Comparison of ENCODE assay signal across 30 mouse cellular contexts in the genomic region with DNA sequence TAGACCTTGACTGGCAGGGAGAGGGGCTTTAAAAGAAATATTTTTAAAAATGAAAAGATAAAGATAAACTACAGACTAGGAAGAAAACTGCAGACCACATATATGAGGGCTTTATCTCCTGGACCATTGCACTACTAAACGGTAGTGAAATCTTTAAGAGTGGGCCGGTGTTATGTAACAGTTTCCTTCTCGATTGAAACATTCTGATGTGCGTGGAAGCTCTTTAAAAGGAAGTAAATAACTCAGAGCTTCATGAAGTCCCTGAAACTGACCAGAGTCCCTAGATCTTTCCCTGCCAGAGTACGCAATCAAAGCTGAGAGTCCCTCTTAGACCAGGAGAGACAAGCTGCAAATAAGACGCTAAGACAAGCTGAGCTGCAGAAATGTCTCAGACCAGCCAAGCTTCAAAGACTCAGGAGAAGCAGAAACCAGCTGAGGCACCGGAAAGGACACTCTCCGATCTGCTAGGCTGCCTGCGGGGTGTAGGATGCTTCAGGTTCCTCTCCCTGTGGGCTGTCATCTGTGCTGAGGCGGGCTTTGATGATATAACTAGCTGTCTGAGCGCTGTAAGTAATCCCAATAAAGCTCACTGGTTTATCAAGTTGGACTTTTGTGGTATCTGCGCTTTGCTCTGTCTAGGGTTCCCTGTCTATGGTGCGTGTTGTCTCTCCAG. TPM values are rescaled to one million over a fixed set of nuclear protein-coding genes. Genes with fewer than 3 reads are reported as not detected.
A peak's percentile ranks its signal among the peaks of the same experiment; 100 is the strongest.
DNase-seq lines count a peak whose midpoint lies in the region; ATAC-seq and TF ChIP-seq lines count a peak whose summit lies in the region.
"Had no signal": no experiment of that assay in that cellular context is flagged by ENCODE, and none has a peak within 500 bp of the region (broad histone marks: within the 10 kb centered on the region; RNA-seq: fewer than 3 reads in every experiment).

No protein-coding gene starts in this region.

- peaks cover 4% of the 10 kb centered on the region; the same call in 1 of the 2 replicates for H3K4me1 ChIP-seq in heart, embryonic 16.5 days (ENCODE audit: control insufficient read depth, insufficient read depth, low read length)
- peaks cover 2 to 6% of the 10 kb centered on the region in 2 experiments; a peak in 2 of 4 replicates for H3K4me1 ChIP-seq in MEL (ENCODE audit: control insufficient read depth in 1 of 2, insufficient read depth in 2 of 2, low read length in 2 of 2)
- H3K4me1 ChIP-seq in hindbrain, embryonic 13.5 days (replicated peaks), result peaks cover 7% of the 10 kb centered on the region; the same call in 1 of the 2 replicates
- H3K4me1 ChIP-seq: intestine, embryonic 15.5 days had no signal

- peaks cover 9% of the 10 kb centered on the region; the same call in 1 of the 2 replicates for H3K36me3 ChIP-seq in heart, embryonic 16.5 days (ENCODE audit: control insufficient read depth, insufficient read depth)
- no peaks in the 10 kb centered on the region; a peak in 1 of 4 replicates for H3K36me3 ChIP-seq in MEL (ENCODE audit: control insufficient read depth in 1 of 2, insufficient read depth in 2 of 2, low read length in 2 of 2)
- no peaks in the 10 kb centered on the region for H3K36me3 ChIP-seq in hindbrain, embryonic 13.5 days
- H3K36me3 ChIP-seq: G1E; heart, embryonic 12.5 days; heart, embryonic 15.5 days; hindbrain, embryonic 12.5 days; intestine, embryonic 15.5 days had no signal

- H3K9me3 ChIP-seq in heart, embryonic 16.5 days (replicated peaks; ENCODE audit: control insufficient read depth, low read length), result no peaks in the 10 kb centered on the region; the same call in 1 of the 2 replicates
- H3K9me3 ChIP-seq in MEL (replicated peaks; ENCODE audit: insufficient read depth, low read length), result no peaks in the 10 kb centered on the region
- no peaks in the 10 kb centered on the region for H3K9me3 ChIP-seq in hindbrain, embryonic 13.5 days
- H3K9me3 ChIP-seq: heart, embryonic 12.5 days; heart, embryonic 15.5 days; hindbrain, embryonic 12.5 days; intestine, embryonic 15.5 days had no signal

- no peaks in the 10 kb centered on the region for H3K27me3 ChIP-seq in heart, embryonic 16.5 days (ENCODE audit: control insufficient read depth, insufficient read depth, low read length)
- no peaks in the 10 kb centered on the region for H3K27me3 ChIP-seq in MEL (ENCODE audit: control insufficient read depth in 1 of 2, insufficient read depth in 2 of 2, low read length in 2 of 2)
- no peaks in the 10 kb centered on the region for H3K27me3 ChIP-seq in hindbrain, embryonic 13.5 days
- H3K27me3 ChIP-seq: heart, embryonic 12.5 days; heart, embryonic 15.5 days; hindbrain, embryonic 12.5 days; intestine, embryonic 15.5 days had no signal

- no peaks in the 10 kb centered on the region for H3K79me2 ChIP-seq in MEL (ENCODE audit: control insufficient read depth, insufficient read depth, low read length, poor library complexity)

- TF ChIP-seq POLR2A in MEL (IDR thresholded peaks at IDR 0.05; ENCODE audit: control insufficient read depth in 1 of 2, insufficient read depth in 1 of 2, low read depth in 1 of 2, low read length in 2 of 2, poor library complexity in 1 of 2), result no peak

- no peak overlapping the region for H3K4me3 ChIP-seq in heart, embryonic 16.5 days (ENCODE audit: low read length)
- H3K4me3 ChIP-seq in MEL (ENCODE audit: control insufficient read depth in 1 of 2, insufficient read depth in 1 of 2, low read depth in 2 of 2, low read length in 2 of 2), result no peak overlapping the region
- no peak overlapping the region for H3K4me3 ChIP-seq in hindbrain, embryonic 13.5 days
- H3K4me3 ChIP-seq: heart, embryonic 12.5 days; heart, embryonic 15.5 days; hindbrain, embryonic 12.5 days; intestine, embryonic 15.5 days had no signal

- no peak for TF ChIP-seq CTCF in MEL (IDR thresholded peaks at IDR 0.05 in 2 of 3, conservative IDR thresholded peaks at IDR 0.05 in 1 of 3; ENCODE audit: control insufficient read depth in 1 of 3, insufficient read depth in 1 of 3, low read depth in 2 of 3, low read length in 3 of 3, poor library complexity in 1 of 3, severe bottlenecking in 1 of 3)

- no peak for ATAC-seq in heart, embryonic 16.5 days (replicated peaks; ENCODE audit: extremely low read depth, insufficient read depth, low FRiP score)
- peak; percentile 89 for ATAC-seq in megakaryocyte, adult 5-6 weeks (ENCODE audit: poor library complexity, severe bottlenecking)
- ATAC-seq in hindbrain, embryonic 13.5 days (ENCODE audit: low FRiP score), result no peak
- ATAC-seq: forebrain, embryonic 14.5 days; forebrain, postnatal 0 days; hindbrain, embryonic 16.5 days; intestine, embryonic 15.5 days had no signal

- TF ChIP-seq EP300 in MEL (IDR thresholded peaks at IDR 0.05; ENCODE audit: low read depth in 1 of 2, low read length in 2 of 2), result 0 out of 4 replicates have a peak, but pooled peaks have one; percentile 16 to 21

- TF ChIP-seq RAD21 in MEL (IDR thresholded peaks at IDR 0.05; ENCODE audit: low read depth, low read length), result no peak

- 63% methylated on average over 13 of the region's 13 CpGs for WGBS in heart, embryonic 16.5 days
- 82% methylated on average over 13 of the region's 13 CpGs for WGBS in hindbrain, embryonic 13.5 days

- no peak overlapping the region for H3K27ac ChIP-seq in heart, embryonic 16.5 days (ENCODE audit: low read length)
- no peak overlapping the region for H3K27ac ChIP-seq in MEL (ENCODE audit: control insufficient read depth, low read depth, low read length)
- no peak overlapping the region for H3K27ac ChIP-seq in hindbrain, embryonic 13.5 days
- H3K27ac ChIP-seq: heart, embryonic 15.5 days; hindbrain, embryonic 12.5 days; intestine, embryonic 15.5 days had no signal

- no peak for DNase-seq in heart, adult 18-20 months
- no peak for DNase-seq in MEL (ENCODE audit: low read depth, low spot score)
- DNase-seq in brain, adult 2 months (ENCODE audit: low read depth, low spot score), result peak; percentile 31
- DNase-seq in adrenal gland, postnatal 4 days (ENCODE audit: low spot score in 2 of 2), result no peak
- DNase-seq in testis, postnatal 10 days (ENCODE audit: low spot score), result no peak
- DNase-seq: adrenal gland, adult 2 months; adrenal gland, postnatal 14 days; B cell, adult 2 months; cerebellum, adult 11 months; cerebellum, adult 2 months; cerebellum, adult 9-11 months; cerebellum, postnatal 25 days; embryo, embryonic 11 days; forebrain, postnatal 0 days; gastrocnemius, postnatal 10 days; gastrocnemius, postnatal 36 days; heart, adult 11 months; heart, postnatal 14 days; kidney, adult 11 months had no signal

- peak overlapping the region; percentile 25; the same call in 1 of the 2 replicates for H3K9ac ChIP-seq in heart, embryonic 16.5 days (ENCODE audit: low read length)
- no peak overlapping the region for H3K9ac ChIP-seq in MEL (ENCODE audit: control insufficient read depth, low read depth, low read length, poor library complexity, severe bottlenecking)
- no peak overlapping the region for H3K9ac ChIP-seq in hindbrain, embryonic 13.5 days
- H3K9ac ChIP-seq: forebrain, postnatal 0 days; heart, embryonic 12.5 days; heart, embryonic 15.5 days; hindbrain, embryonic 12.5 days; intestine, embryonic 15.5 days had no signal

- no peak overlapping the region for H3K4me2 ChIP-seq in heart, embryonic 16.5 days (ENCODE audit: low read depth, low read length)
- H3K4me2 ChIP-seq in hindbrain, embryonic 13.5 days, result no peak overlapping the region
- H3K4me2 ChIP-seq: heart, embryonic 12.5 days; heart, embryonic 15.5 days; hindbrain, embryonic 12.5 days; intestine, embryonic 15.5 days had no signal

RNA-seq across cellular contexts. Expression of a gene that starts 5.6 kb away (rescaled TPM):
- polyA plus RNA-seq in heart, embryonic 16.5 days (2015; fragmentation: Nextera tagmentation; extraction: Ambion mirVana), result 16.3 and 16.8 TPM in 2 replicates
- total RNA-seq in heart, adult 18-20 months (2021), result 100 to 1,000 TPM; 265 to 319 TPM
- total RNA-seq in MEL (2012; rRNA removed), result 0.10 and 0.19 TPM in 2 replicates
- polyA plus RNA-seq in MEL (2012; ENCODE audit: insufficient read depth in 1 of 2, insufficient read length in 2 of 2, low read depth in 1 of 2, low replicate concordance in 2 of 2, missing spikeins in 1 of 2), result 1 to 10 TPM in 1 of 2 experiments, not detected in 1; 1.8 TPM
- 0.11 TPM in 1 of 2 replicates, not detected in the other for total RNA-seq in megakaryocyte, adult 5-6 weeks (2015)
- not detected in 2 replicates for total RNA-seq in megakaryocyte, adult 5-6 weeks (2017)
- total RNA-seq in adrenal gland, postnatal 4 days (2021), result 1 to 10 TPM; 4.1 to 4.7 TPM
- 2.5 and 2.7 TPM in 2 replicates for polyA plus RNA-seq in hindbrain, embryonic 13.5 days (2015; fragmentation: Nextera tagmentation; extraction: Ambion mirVana)
- total RNA-seq: hematopoietic stem cell, adult 5-6 weeks had no signal
- polyA plus RNA-seq: G1E had no signal

RNA-seq across cellular contexts. Expression of a gene that starts 7.0 kb away (rescaled TPM):
- polyA plus RNA-seq in heart, embryonic 16.5 days (2015; fragmentation: Nextera tagmentation; extraction: Ambion mirVana), result 4.2 and 5.6 TPM in 2 replicates
- 10 to 100 TPM in 1 of 2 experiments, 1 to 10 TPM in 1; 9.5 to 11.6 TPM for total RNA-seq in heart, adult 18-20 months (2021)
- total RNA-seq in MEL (2012; rRNA removed), result 1.9 and 3.2 TPM in 2 replicates
- 1 to 10 TPM in 1 of 2 experiments, not detected in 1; 3.8 TPM for polyA plus RNA-seq in MEL (2012; ENCODE audit: insufficient read depth in 1 of 2, insufficient read length in 2 of 2, low read depth in 1 of 2, low replicate concordance in 2 of 2, missing spikeins in 1 of 2)
- 0.11 and 0.42 TPM in 2 replicates for total RNA-seq in megakaryocyte, adult 5-6 weeks (2015)
- total RNA-seq in megakaryocyte, adult 5-6 weeks (2017), result 0.49 and 0.66 TPM in 2 replicates
- total RNA-seq in adrenal gland, postnatal 4 days (2021), result 1 to 10 TPM; 3.7 to 4.8 TPM
- polyA plus RNA-seq in hindbrain, embryonic 13.5 days (2015; fragmentation: Nextera tagmentation; extraction: Ambion mirVana), result 4.9 and 6.8 TPM in 2 replicates
- polyA plus RNA-seq: G1E had no signal

RNA-seq across cellular contexts. Expression of a gene that starts 9.5 kb away (rescaled TPM):
- 5.0 and 9.1 TPM in 2 replicates for polyA plus RNA-seq in heart, embryonic 16.5 days (2015; fragmentation: Nextera tagmentation; extraction: Ambion mirVana)
- 1 to 10 TPM; 2.3 to 3.1 TPM for total RNA-seq in heart, adult 18-20 months (2021)
- total RNA-seq in MEL (2012; rRNA removed), result 3.8 and 5.4 TPM in 2 replicates
- polyA plus RNA-seq in MEL (2012; ENCODE audit: insufficient read depth in 1 of 2, insufficient read length in 2 of 2, low read depth in 1 of 2, low replicate concordance in 2 of 2, missing spikeins in 1 of 2), result 1 to 10 TPM in 1 of 2 experiments, not detected in 1; 4.8 TPM
- total RNA-seq in megakaryocyte, adult 5-6 weeks (2015), result 6.3 and 6.4 TPM in 2 replicates
- total RNA-seq in megakaryocyte, adult 5-6 weeks (2017), result 5.4 and 7.2 TPM in 2 replicates
- 1 to 10 TPM; 1.9 to 2.8 TPM for total RNA-seq in adrenal gland, postnatal 4 days (2021)
- polyA plus RNA-seq in hindbrain, embryonic 13.5 days (2015; fragmentation: Nextera tagmentation; extraction: Ambion mirVana), result 1.4 and 1.7 TPM in 2 replicates

RNA-seq across cellular contexts. Expression of a gene that starts 12.8 kb away (rescaled TPM):
- polyA plus RNA-seq in heart, embryonic 16.5 days (2015; fragmentation: Nextera tagmentation; extraction: Ambion mirVana), result 34.4 and 48.5 TPM in 2 replicates
- total RNA-seq in heart, adult 18-20 months (2021), result 10 to 100 TPM; 22.6 to 24.7 TPM
- total RNA-seq in MEL (2012; rRNA removed), result 13.7 and 19.3 TPM in 2 replicates
- 10 to 100 TPM in 1 of 2 experiments, not detected in 1; 43.0 TPM for polyA plus RNA-seq in MEL (2012; ENCODE audit: insufficient read depth in 1 of 2, insufficient read length in 2 of 2, low read depth in 1 of 2, low replicate concordance in 2 of 2, missing spikeins in 1 of 2)
- total RNA-seq in megakaryocyte, adult 5-6 weeks (2015), result 2.9 and 4.2 TPM in 2 replicates
- total RNA-seq in megakaryocyte, adult 5-6 weeks (2017), result 1.8 and 2.9 TPM in 2 replicates
- total RNA-seq in adrenal gland, postnatal 4 days (2021), result 100 to 1,000 TPM in 1 of 2 experiments, 10 to 100 TPM in 1; 92.2 to 139 TPM
- 120 and 132 TPM in 2 replicates for polyA plus RNA-seq in hindbrain, embryonic 13.5 days (2015; fragmentation: Nextera tagmentation; extraction: Ambion mirVana)

RNA-seq across cellular contexts. Expression of a gene that starts 24.6 kb away (rescaled TPM):
- 13.8 and 17.5 TPM in 2 replicates for polyA plus RNA-seq in heart, embryonic 16.5 days (2015; fragmentation: Nextera tagmentation; extraction: Ambion mirVana)
- 10 to 100 TPM; 10.1 to 11.0 TPM for total RNA-seq in heart, adult 18-20 months (2021)
- total RNA-seq in MEL (2012; rRNA removed), result 9.4 and 11.8 TPM in 2 replicates
- polyA plus RNA-seq in MEL (2012; ENCODE audit: insufficient read depth in 1 of 2, insufficient read length in 2 of 2, low read depth in 1 of 2, low replicate concordance in 2 of 2, missing spikeins in 1 of 2), result 10 to 100 TPM in 1 of 2 experiments, not detected in 1; 20.0 TPM
- total RNA-seq in megakaryocyte, adult 5-6 weeks (2015), result 8.5 and 10.5 TPM in 2 replicates
- 11.2 and 14.1 TPM in 2 replicates for total RNA-seq in megakaryocyte, adult 5-6 weeks (2017)
- total RNA-seq in adrenal gland, postnatal 4 days (2021), result 10 to 100 TPM; 26.9 to 27.8 TPM
- polyA plus RNA-seq in hindbrain, embryonic 13.5 days (2015; fragmentation: Nextera tagmentation; extraction: Ambion mirVana), result 26.4 and 26.6 TPM in 2 replicates

Comparison
In these comparisons a context has a peak if more than half of its experiments do, and no peak if none do; other contexts are left out.
1. RNA of a gene that starts 5.6 kb away (total RNA-seq): 265 to 319 TPM in heart, adult 18-20 months; 4.1 to 4.7 TPM in adrenal gland, postnatal 4 days, 0.10 to 0.19 TPM in MEL and 0.11 TPM in megakaryocyte, adult 5-6 weeks; every median in the first group is over 10 times any median in the second.